Mouse (Mus musculus): ENCODE measurements around the gene Dok4.

DNA sequence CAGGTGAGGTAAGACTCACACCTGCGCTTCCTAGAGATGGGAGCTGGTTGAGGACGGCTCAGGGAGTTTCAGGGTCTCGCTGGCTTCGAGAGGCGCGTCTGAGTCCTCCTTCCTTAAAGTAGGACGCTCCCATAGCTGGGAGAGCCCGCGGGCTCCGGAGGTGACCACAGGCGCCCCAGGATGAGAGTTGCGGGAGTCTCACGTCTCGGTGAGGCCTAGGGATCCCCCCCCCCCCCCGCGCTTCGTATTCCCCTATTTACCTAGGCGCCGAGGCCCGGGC, 319 bp downstream of the Dok4 start:
- TF ChIP-seq POLR2A (IDR thresholded peaks at IDR 0.05; ENCODE audit: low read depth, low read length), result no peak
- no peak for TF ChIP-seq CTCF (IDR thresholded peaks at IDR 0.05; ENCODE audit: borderline replicate concordance, insufficient read depth, low read length)

Data from embryonic fibroblast, embryonic 13.5 days (primary cell).